Mouse (Mus musculus) lung, embryonic 14.5 days (tissue): ENCODE measurements around the gene Fam71e1. TPM values are rescaled to one million over a fixed set of nuclear protein-coding genes. Genes with fewer than 3 reads are reported as not detected.
A peak's percentile ranks its signal among the peaks of the same experiment; 100 is the strongest.

ENCODE experiments used
- ATAC-seq: fragments of 200-750 bp; cut with Nextera tagmentation; 2 replicates; pipeline ENCODE4 v1.8.0; 2017; ENCODE audit warnings: mild to moderate bottlenecking, moderate TSS enrichment, moderate library complexity; ENCODE audit not compliant: insufficient read depth
- DNase-seq: peaks from one replicate; pipeline ENCODE4 v3.0.0-alpha.2; 2015
- H3K27ac ChIP-seq: fragments of 300-500 bp; sonication (generic); 2 replicates; pipeline ENCODE4 v1.5.1; 2014; ENCODE audit warnings: low read depth, mild to moderate bottlenecking, moderate library complexity
- H3K27me3 ChIP-seq: fragments of 300-500 bp; sonication (generic); 2 replicates; pipeline ENCODE4 v1.6.1; 2014; ENCODE audit warnings: low read length, control low read depth; ENCODE audit not compliant: insufficient read depth
- H3K36me3 ChIP-seq: fragments of 300-500 bp; sonication (generic); 2 replicates; pipeline ENCODE4 v1.6.1; 2014; ENCODE audit warnings: control low read depth; ENCODE audit not compliant: insufficient read depth
- H3K4me1 ChIP-seq: fragments of 300-500 bp; sonication (generic); 2 replicates; pipeline ENCODE4 v1.6.1; 2014; ENCODE audit warnings: antibody characterized with exemption, control low read depth; ENCODE audit not compliant: insufficient read depth
- H3K4me2 ChIP-seq: fragments of 300-500 bp; sonication (generic); 2 replicates; pipeline ENCODE4 v1.6.1; 2014; ENCODE audit warnings: mild to moderate bottlenecking
- H3K4me3 ChIP-seq: fragments of 300-500 bp; sonication (generic); 2 replicates; pipeline ENCODE4 v1.5.1; 2014; ENCODE audit warnings: low read depth, low read length
- H3K9ac ChIP-seq: fragments of 300-500 bp; sonication (generic); 2 replicates; pipeline ENCODE4 v1.6.1; 2014
- H3K9me3 ChIP-seq: fragments of 300-500 bp; sonication (generic); 2 replicates; pipeline ENCODE4 v1.6.1; 2016; ENCODE audit warnings: low read depth, low read length, control low read depth
- CTCF ChIP-seq: IDR thresholded peaks from 2 replicates; pipeline ENCODE4 v1.5.1; 2016; ENCODE audit warnings: antibody characterized with exemption, low read depth
- WGBS: fragments of 180-500 bp; shearing (Covaris S2); extraction: QIAGEN DNeasy Blood & Tissue Kit; methylation state at CpG from one replicate; pipeline ENCODE4 v1.1.7; 2014; 5-methylcytosine and 5-hydroxymethylcytosine counted together
- polyA plus RNA-seq: library from polyadenylated mRNA; unstranded; fragments of >200 nt; fragmentation: Nextera tagmentation; extraction: Ambion mirVana; gene quantifications from 2 replicates; pipeline ENCODE4 v1.2.1, GENCODE M21; 2014

Fam71e1 gene
- polyA plus RNA-seq, 1 experiment from 2014 or later = 9.1 TPM

DNA sequence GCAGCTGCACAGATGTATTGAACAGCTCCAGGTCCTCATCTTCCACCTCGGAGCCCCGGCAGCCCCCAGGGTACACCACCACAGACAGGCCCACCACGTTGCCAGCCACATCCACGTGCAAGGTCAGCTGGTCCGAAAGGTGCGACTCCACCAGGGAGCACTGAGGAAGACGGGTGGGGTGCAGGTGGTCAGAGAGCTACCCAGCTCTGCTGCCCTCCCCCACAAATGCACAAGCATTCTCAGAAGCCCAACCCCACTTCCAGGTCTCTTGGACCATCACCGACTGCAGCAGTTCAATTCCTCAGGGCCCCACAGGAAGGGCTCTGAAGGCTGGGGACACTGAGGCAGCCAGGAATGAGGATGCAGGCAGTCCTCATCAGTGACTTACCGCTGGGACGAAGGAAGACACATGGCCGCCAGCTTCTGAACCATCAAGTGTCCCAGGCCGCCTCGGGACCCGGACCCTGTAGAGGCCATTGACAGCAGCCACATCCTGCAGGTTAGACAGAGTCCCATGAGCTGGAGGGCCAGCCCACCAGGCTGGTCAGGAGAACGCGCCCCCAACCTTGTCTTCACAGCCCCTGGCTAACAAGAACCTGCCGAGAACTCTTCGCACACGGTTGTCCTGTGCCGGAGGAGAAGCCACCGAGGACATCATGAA, 4.1 kb upstream of the Fam71e1 start:
- TF ChIP-seq CTCF = no peak
- Histone ChIP-seq H3K36me3 (peaks cover 48% of the 10 kb centered on the region), H3K9ac (no peak overlapping the region), H3K4me1 (peaks cover 7% of the 10 kb centered on the region), H3K4me2 (no peak overlapping the region), H3K9me3 (no peaks in the 10 kb centered on the region), H3K27me3 (no peaks in the 10 kb centered on the region), H3K27ac (no peak overlapping the region), H3K4me3 (no peak overlapping the region)
- DNase-seq = no peak
- WGBS = 89% methylated on average over 21 of the region's 21 CpGs
- no peak for ATAC-seq

DNA sequence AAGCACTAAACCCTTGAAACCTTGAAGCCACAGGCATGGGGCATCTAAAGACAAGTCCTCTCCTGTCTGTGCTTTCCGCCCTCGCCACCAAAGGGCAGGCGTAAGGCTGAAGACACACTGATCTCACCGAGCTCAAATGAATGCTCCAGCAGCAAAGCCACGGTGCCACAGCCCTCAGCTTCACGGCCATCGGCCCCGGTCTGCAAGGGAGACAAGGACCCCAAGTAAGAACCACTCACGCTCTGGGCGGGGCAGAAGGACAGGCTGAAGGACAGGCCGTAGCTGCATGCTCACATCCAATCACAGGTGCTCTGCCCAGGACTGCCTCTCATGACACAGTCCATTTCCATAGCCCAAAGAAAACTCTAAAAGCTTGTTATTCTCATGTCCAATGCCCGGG, 1.7 kb upstream of the Fam71e1 start:
- H3K4me3 ChIP-seq = no peak overlapping the region
- no peak for TF ChIP-seq CTCF
- H3K36me3 ChIP-seq = peaks cover 37% of the 10 kb centered on the region

DNA sequence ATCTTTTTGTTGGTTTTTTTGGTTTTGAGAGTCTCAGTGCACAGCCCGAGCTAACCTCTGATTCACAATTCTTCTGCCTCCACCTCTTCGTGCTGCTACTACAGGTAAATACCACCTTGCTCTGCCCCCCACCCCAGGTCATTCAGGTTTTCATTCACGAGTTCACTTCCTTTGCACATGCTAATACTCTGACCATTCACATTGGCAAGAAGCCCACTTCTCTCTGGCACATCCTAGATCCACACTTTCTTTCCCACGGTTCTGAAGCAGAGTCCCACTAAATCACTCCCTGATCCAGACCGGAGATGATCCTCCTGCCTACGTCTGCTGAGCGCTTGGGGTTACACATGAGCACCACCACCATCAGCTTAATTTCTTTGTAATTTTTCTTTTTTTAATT, 1.3 kb upstream of the Fam71e1 start:
- ATAC-seq (no peak), DNase-seq (no peak)
- H3K4me3 ChIP-seq = peak overlapping the region; percentile 70
- peak overlapping the region; percentile 80 for H3K9ac ChIP-seq
- TF ChIP-seq CTCF = no peak
- peaks cover 33% of the 10 kb centered on the region for H3K36me3 ChIP-seq
- 73% methylated on average over 7 of the region's 7 CpGs for WGBS
- H3K27ac ChIP-seq = no peak overlapping the region
- H3K27me3 ChIP-seq = peaks cover 4% of the 10 kb centered on the region; the same call in 1 of the 2 replicates
- H3K4me1 ChIP-seq = peaks cover 7% of the 10 kb centered on the region
- H3K4me2 ChIP-seq = peak overlapping the region; percentile 94
- H3K9me3 ChIP-seq = no peaks in the 10 kb centered on the region

More for the DNA sequence above, 1.7 kb upstream of the Fam71e1 start:
- 90% methylated on average over 12 of the region's 12 CpGs for WGBS
- Histone ChIP-seq H3K9ac (no peak overlapping the region), H3K27ac (no peak overlapping the region), H3K9me3 (no peaks in the 10 kb centered on the region), H3K27me3 (peaks cover 3% of the 10 kb centered on the region; the same call in 1 of the 2 replicates), H3K4me2 (peak overlapping the region; percentile 94; the same call in 1 of the 2 replicates), H3K4me1 (peaks cover 7% of the 10 kb centered on the region)
- ATAC-seq (no peak), DNase-seq (no peak)

DNA sequence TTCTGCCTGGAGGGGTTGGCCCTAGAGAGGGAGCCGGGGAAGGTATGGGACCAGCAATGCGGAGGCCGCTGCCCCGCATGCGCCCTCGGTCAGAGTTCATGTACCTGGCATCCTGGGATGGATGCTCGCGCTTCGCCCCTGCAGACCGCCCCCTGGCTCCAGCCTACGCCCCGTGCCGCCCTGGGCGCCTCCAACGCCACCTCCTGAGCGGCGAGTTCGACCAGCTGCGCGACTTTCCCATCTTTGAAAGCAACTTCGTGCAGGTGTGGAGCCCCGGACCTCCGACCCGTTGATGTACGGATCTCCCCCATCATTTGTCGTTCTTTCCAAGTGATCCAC, 359 bp downstream of the Fam71e1 start:
- WGBS = 1% methylated on average over 26 of the region's 26 CpGs
- Histone ChIP-seq H3K4me3 (peak overlapping the region; percentile 70), H3K4me1 (peaks cover 7% of the 10 kb centered on the region), H3K4me2 (peak overlapping the region; percentile 94), H3K9ac (peak overlapping the region; percentile 80), H3K27ac (peak overlapping the region; percentile 86), H3K36me3 (peaks cover 18% of the 10 kb centered on the region), H3K9me3 (no peaks in the 10 kb centered on the region), H3K27me3 (peaks cover 4% of the 10 kb centered on the region; the same call in 1 of the 2 replicates)
- ATAC-seq (no peak), DNase-seq (no peak)
- peak; percentile 38 for TF ChIP-seq CTCF

DNA sequence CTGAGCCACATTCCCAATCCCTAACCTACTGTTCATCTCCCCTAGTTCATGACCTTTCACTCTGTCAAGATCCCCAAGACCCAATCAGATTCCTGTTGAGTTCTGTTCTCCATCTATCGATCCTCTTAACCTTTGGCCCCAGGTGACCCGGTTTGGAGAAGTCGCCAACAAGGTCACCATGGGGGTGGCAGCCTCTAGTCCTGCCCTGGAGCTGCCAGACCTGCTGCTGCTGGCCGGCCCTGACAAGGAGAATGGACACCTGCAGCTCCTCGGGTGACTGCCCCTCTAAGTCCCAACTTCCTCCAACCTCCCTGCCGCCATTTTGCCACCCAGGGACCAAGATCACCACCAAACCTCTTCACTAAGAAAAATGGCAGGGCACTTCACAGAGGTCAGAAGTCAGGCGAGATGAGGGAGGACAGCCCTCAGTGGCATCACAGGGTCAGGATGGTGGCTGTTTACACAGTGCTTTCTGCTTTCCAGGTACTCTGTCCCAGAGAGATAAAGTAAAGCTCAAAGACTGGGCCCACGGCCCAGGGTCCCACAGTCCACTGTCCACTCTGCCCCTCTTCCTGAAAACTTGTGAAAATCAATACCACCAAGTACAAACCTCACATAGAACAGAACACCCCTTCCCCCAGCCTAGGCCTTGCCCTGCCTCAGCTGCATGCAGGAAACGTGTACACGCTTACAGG, 1.1 kb downstream of the Fam71e1 start:
- peaks cover 11% of the 10 kb centered on the region for H3K36me3 ChIP-seq
- H3K9ac ChIP-seq = peak overlapping the region; percentile 80; the same call in 1 of the 2 replicates
- no peak for TF ChIP-seq CTCF
- 74% methylated on average over 10 of the region's 10 CpGs for WGBS
- peaks cover 7% of the 10 kb centered on the region for H3K4me1 ChIP-seq
- no peak overlapping the region for H3K27ac ChIP-seq
- peaks cover 4% of the 10 kb centered on the region; the same call in 1 of the 2 replicates for H3K27me3 ChIP-seq
- peak overlapping the region; percentile 94 for H3K4me2 ChIP-seq
- peak overlapping the region; percentile 70 for H3K4me3 ChIP-seq
- no peaks in the 10 kb centered on the region for H3K9me3 ChIP-seq
- ATAC-seq = no peak
- DNase-seq = no peak

DNA sequence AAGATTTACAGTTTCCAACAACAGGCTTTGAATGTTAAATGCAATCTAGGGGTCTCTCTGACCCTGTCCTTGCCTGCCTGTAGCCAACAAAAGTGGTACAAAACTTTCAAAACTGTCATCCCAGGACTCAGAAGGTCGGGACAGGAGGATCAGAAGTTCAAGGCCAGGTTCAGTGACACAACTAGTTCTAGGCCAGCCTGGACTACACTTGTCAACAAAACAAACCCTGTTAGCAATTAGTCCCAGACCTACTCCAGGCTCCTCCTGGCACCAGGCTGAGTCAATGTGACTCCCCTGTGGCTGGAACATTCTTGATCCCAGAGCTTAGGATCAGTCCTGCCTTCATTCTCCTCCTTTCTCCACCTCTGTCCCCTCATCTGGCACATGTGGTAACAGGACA, 2.5 kb downstream of the Fam71e1 start:
- H3K4me1 ChIP-seq = peaks cover 7% of the 10 kb centered on the region
- H3K36me3 ChIP-seq = peaks cover 3% of the 10 kb centered on the region; the same call in 1 of the 2 replicates
- H3K9me3 ChIP-seq = no peaks in the 10 kb centered on the region
- WGBS = 69% methylated on average over 1 of the region's 1 CpGs
- H3K4me3 ChIP-seq = no peak overlapping the region
- peaks cover 4% of the 10 kb centered on the region; the same call in 1 of the 2 replicates for H3K27me3 ChIP-seq
- TF ChIP-seq CTCF = no peak
- no peak overlapping the region for H3K9ac ChIP-seq
- no peak overlapping the region for H3K4me2 ChIP-seq
- no peak overlapping the region for H3K27ac ChIP-seq
- DNase-seq (no peak), ATAC-seq (no peak)

DNA sequence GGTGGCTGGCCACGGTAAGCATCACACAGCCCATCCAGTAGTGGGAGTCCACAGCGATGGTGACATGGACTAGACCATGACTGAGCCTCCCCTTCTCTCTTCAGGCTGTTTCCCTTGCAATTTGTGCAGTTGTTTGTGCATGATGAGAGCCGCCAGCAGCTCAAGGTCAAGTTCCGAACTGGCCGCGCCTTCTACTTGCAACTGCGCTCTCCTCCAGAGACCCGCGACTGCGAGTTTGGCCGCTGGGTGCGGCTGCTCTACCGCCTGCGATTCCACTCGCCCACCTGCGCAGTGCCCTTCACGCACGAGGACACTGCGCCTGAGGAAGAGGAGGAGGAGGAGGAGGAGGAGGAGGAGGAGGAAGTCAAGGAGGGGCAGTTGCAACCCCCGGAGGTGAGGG, 3.7 kb downstream of the Fam71e1 start:
- no peak for TF ChIP-seq CTCF
- WGBS = 45% methylated on average over 20 of the region's 20 CpGs
- H3K27ac ChIP-seq = no peak overlapping the region
- H3K4me3 ChIP-seq = no peak overlapping the region
- no peak overlapping the region for H3K4me2 ChIP-seq
- H3K36me3 ChIP-seq = no peaks in the 10 kb centered on the region
- peaks cover 4% of the 10 kb centered on the region; the same call in 1 of the 2 replicates for H3K27me3 ChIP-seq
- H3K4me1 ChIP-seq = peaks cover 7% of the 10 kb centered on the region
- H3K9ac ChIP-seq = no peak overlapping the region
- no peaks in the 10 kb centered on the region for H3K9me3 ChIP-seq
- ATAC-seq (no peak), DNase-seq (no peak)
